Mouse (Mus musculus) liver, postnatal 0 days (tissue): ENCODE results near the gene Art2b. TPM values are rescaled to one million over a fixed set of nuclear protein-coding genes. Genes with fewer than 3 reads are reported as not detected.
"Not testable (repeated sequence)": the region's sequence is repeated elsewhere in the genome, so short reads cannot be mapped to it uniquely, and the experiment has no call there.

Experiments
- ATAC-seq: fragments of 200-750 bp; cut with Nextera tagmentation; 2 replicates; pipeline ENCODE4 v1.8.0; 2017; ENCODE audit warnings: mild to moderate bottlenecking, moderate library complexity
- DNase-seq: peaks from one replicate; pipeline ENCODE4 v3.0.0-alpha.2; 2016
- H3K27ac ChIP-seq: fragments of 300-500 bp; sonication (generic); 2 replicates; pipeline ENCODE4 v1.5.1; 2014; ENCODE audit warnings: antibody characterized with exemption, moderate library complexity, mild to moderate bottlenecking, low read depth
- H3K27me3 ChIP-seq: fragments of 300-500 bp; sonication (generic); 2 replicates; pipeline ENCODE4 v1.6.1; 2014; ENCODE audit warnings: low read length, control low read depth, mixed read lengths; ENCODE audit not compliant: insufficient read depth
- H3K36me3 ChIP-seq: fragments of 300-500 bp; sonication (generic); replicated peaks from 2 replicates; pipeline ENCODE4 v1.6.1; 2014; ENCODE audit warnings: mild to moderate bottlenecking, control low read depth, low read length, moderate library complexity, mixed read lengths; ENCODE audit not compliant: insufficient read depth
- H3K4me1 ChIP-seq: fragments of 300-500 bp; sonication (generic); 2 replicates; pipeline ENCODE4 v1.6.1; 2014; ENCODE audit warnings: antibody characterized with exemption, mild to moderate bottlenecking, control low read depth; ENCODE audit not compliant: insufficient read depth
- H3K4me2 ChIP-seq: fragments of 300-500 bp; sonication (generic); 2 replicates; pipeline ENCODE4 v1.6.1; 2014; ENCODE audit warnings: low read depth, mild to moderate bottlenecking, low read length, moderate library complexity, mixed read lengths
- H3K4me3 ChIP-seq: fragments of 300-500 bp; sonication (generic); 2 replicates; pipeline ENCODE4 v1.5.1; 2014; ENCODE audit warnings: low read depth, low read length
- H3K9ac ChIP-seq: fragments of 300-500 bp; sonication (generic); replicated peaks from 2 replicates; pipeline ENCODE4 v1.6.1; 2014; ENCODE audit warnings: mild to moderate bottlenecking, moderate library complexity
- H3K9me3 ChIP-seq: fragments of 300-500 bp; sonication (generic); 2 replicates; pipeline ENCODE4 v1.6.1; 2016; ENCODE audit warnings: mild to moderate bottlenecking, control low read depth, low read length, mixed read lengths
- CTCF ChIP-seq: sonication (generic); IDR thresholded peaks from 2 replicates; pipeline ENCODE4 v1.5.1; 2016; ENCODE audit warnings: antibody characterized with exemption, low read depth
- EP300 ChIP-seq: IDR thresholded peaks from 2 replicates; pipeline ENCODE4 v1.6.1; 2016; ENCODE audit warnings: antibody characterized with exemption, low read depth, mild to moderate bottlenecking
- WGBS: fragments of 180-500 bp; shearing (Covaris S2); extraction: QIAGEN DNeasy Blood & Tissue Kit; methylation state at CpG from one replicate; pipeline ENCODE4 v1.1.7; 2014; ENCODE audit not compliant: insufficient replicate concordance; 5-methylcytosine and 5-hydroxymethylcytosine counted together
- polyA plus RNA-seq: library from polyadenylated mRNA; unstranded; fragments of >200 nt; fragmentation: Nextera tagmentation; extraction: Ambion mirVana; gene quantifications from 2 replicates; pipeline ENCODE4 v1.2.1, GENCODE M21; 2015

The Art2b gene
- polyA plus RNA-seq, 1 experiment from 2014 or later, result 0.05 TPM

DNA sequence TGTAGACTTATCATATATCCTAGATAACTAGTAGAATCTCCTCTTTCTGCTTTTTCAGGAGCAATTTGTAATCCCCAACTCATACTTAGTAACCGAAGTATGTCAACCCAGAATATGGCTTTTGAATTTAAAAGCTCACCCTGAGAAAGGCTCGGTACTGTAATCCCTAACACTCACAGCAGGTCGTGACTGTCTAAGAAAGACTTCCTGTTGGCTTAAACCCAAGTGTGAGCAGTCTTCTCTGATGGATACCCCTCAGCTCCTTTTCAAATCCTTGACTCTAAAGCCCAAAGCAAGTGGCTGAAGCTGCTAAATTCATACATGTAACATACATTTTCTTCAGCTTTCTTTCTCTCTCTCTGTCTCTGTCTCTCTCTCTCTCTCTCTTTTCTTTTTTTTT is 11.0 kb downstream of the Art2b start:
- H3K4me1 ChIP-seq, result no peaks in the 10 kb centered on the region
- no peaks in the 10 kb centered on the region for H3K36me3 ChIP-seq
- H3K27me3 ChIP-seq, result no peaks in the 10 kb centered on the region
- ATAC-seq, result no peak
- H3K9me3 ChIP-seq, result no peaks in the 10 kb centered on the region
- H3K4me2 ChIP-seq, result no peak overlapping the region
- no peak overlapping the region for H3K4me3 ChIP-seq
- TF ChIP-seq CTCF (no peak), EP300 (no peak)
- H3K9ac ChIP-seq, result no peak overlapping the region
- no peak overlapping the region for H3K27ac ChIP-seq
- 41% methylated on average over 3 of the region's 3 CpGs for WGBS
- no peak for DNase-seq

DNA sequence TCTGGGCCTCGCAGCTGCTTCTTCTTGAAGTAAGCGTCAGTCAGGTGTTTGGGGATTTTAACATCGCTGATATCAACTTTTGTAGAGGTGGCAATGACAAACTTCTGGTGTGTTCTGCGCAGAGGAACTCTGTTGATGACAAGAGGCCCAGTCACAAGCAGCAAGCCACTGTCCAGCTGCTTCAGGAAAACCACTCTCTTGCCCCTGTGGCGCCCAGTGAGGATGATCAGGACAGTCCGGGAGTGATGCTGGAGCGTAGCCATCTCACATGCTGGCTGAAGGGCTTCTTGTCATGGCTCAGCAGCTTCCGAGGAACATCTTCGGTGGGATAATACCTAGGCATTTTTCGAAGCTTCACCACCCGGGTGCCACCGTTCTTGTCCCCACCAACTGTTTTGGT is 11.8 kb downstream of the Art2b start:
- WGBS, result 82% methylated on average over 11 of the region's 12 CpGs
- not testable (repeated sequence) for H3K4me3 ChIP-seq, H3K27ac ChIP-seq, H3K9ac ChIP-seq, ATAC-seq, H3K4me1 ChIP-seq, H3K36me3 ChIP-seq, H3K9me3 ChIP-seq, DNase-seq, H3K4me2 ChIP-seq, H3K27me3 ChIP-seq

DNA sequence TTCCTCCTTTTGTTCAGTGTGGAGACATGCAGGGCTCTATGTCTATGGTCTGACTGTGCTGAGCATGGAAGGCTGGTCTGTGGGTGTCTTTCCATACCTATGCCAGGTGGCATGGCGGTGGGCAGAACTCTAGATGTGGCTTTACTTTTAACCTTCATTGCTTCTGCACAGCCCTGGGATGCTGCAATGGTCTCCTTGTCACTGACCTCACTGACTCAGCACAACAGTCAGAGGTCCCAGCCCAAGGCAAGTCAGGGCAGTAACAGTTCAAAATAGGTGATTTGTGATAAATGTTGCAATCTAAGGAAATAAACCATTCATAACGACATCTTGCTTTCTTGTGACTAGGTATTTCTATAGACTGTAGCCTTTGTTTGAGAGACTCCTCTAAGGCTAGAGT is 21.3 kb downstream of the Art2b start:
- DNase-seq, result no peak
- no peak overlapping the region for H3K4me2 ChIP-seq
- H3K9me3 ChIP-seq, result no peaks in the 10 kb centered on the region
- no peak overlapping the region for H3K4me3 ChIP-seq
- H3K27me3 ChIP-seq, result no peaks in the 10 kb centered on the region
- TF ChIP-seq EP300 (no peak), CTCF (no peak)
- H3K36me3 ChIP-seq, result no peaks in the 10 kb centered on the region
- no peak for ATAC-seq
- H3K4me1 ChIP-seq, result no peaks in the 10 kb centered on the region
- no peak overlapping the region for H3K9ac ChIP-seq
- 78% methylated on average over 2 of the region's 2 CpGs for WGBS
- no peak overlapping the region for H3K27ac ChIP-seq

GRCm38 (mm10) chr7:101559393-101559792 is 26.0 kb downstream of the Art2b start:
- H3K27ac ChIP-seq, H3K9me3 ChIP-seq, ATAC-seq, H3K27me3 ChIP-seq, DNase-seq, H3K4me1 ChIP-seq, H3K4me2 ChIP-seq, H3K4me3 ChIP-seq, H3K36me3 ChIP-seq, H3K9ac ChIP-seq: not testable (repeated sequence)
- WGBS, result 63% methylated on average over 5 of the region's 5 CpGs

- Histone ChIP-seq H3K4me3 (no peak overlapping the region), H3K4me1 (no peaks in the 10 kb centered on the region), H3K27me3 (no peaks in the 10 kb centered on the region), H3K9ac (no peak overlapping the region), H3K4me2 (no peak overlapping the region), H3K9me3 (no peaks in the 10 kb centered on the region), H3K27ac (no peak overlapping the region), H3K36me3 (no peaks in the 10 kb centered on the region)
- TF ChIP-seq EP300, result no peak
- TF ChIP-seq CTCF, result no peak
- DNase-seq (no peak), ATAC-seq (no peak)
- 32% methylated on average over 1 of the region's 1 CpGs for WGBS
These were observed 28.0 kb downstream of the Art2b start for GRCm38 (mm10) chr7:101557391-101557790.

- not testable (repeated sequence) for ATAC-seq, H3K4me1 ChIP-seq, H3K4me2 ChIP-seq, H3K27me3 ChIP-seq, H3K9ac ChIP-seq, H3K36me3 ChIP-seq, H3K9me3 ChIP-seq, H3K4me3 ChIP-seq, DNase-seq, H3K27ac ChIP-seq
- WGBS, result 78% methylated on average over 3 of the region's 3 CpGs
These were observed 29.9 kb downstream of the Art2b start for GRCm38 (mm10) chr7:101555473-101555872.

GRCm38 (mm10) chr7:101551530-101551929 is 33.9 kb downstream of the Art2b start:
- Histone ChIP-seq H3K4me1 (no peaks in the 10 kb centered on the region; the same call in 1 of the 2 replicates), H3K9me3 (no peaks in the 10 kb centered on the region), H3K4me3 (no peak overlapping the region), H3K9ac (no peak overlapping the region), H3K4me2 (no peak overlapping the region), H3K27me3 (no peaks in the 10 kb centered on the region), H3K36me3 (no peaks in the 10 kb centered on the region), H3K27ac (no peak overlapping the region)
- 64% methylated on average over 1 of the region's 1 CpGs for WGBS
- no peak for DNase-seq
- ATAC-seq, result peak; percentile 17; the same call in 1 of the 2 replicates
- TF ChIP-seq CTCF, result no peak
- no peak for TF ChIP-seq EP300
